Mouse (Mus musculus) cerebellum, adult 2 months (tissue): ENCODE measurements at regions not wholly inside any gene's neighbourhood (a gene's known extent, or its start where the extent isn't known, plus 50 kb on each side); places are given as distances from the start of the nearest gene placed in this dataset.

Experiments
- DNase-seq, 2 experiments: peaks; one replicate each; pipeline ENCODE4 v3.0.0; 2021
- H3K27ac ChIP-seq: fragments of 200-500 bp; 2 replicates; pipeline ENCODE4 v1.5.1; 2012; ENCODE audit warnings: low read length, control low read depth, inconsistent platforms; ENCODE audit not compliant: insufficient read depth
- H3K27me3 ChIP-seq: fragments of 200-500 bp; 2 replicates; pipeline ENCODE4 v1.6.1; 2012; ENCODE audit warnings: inconsistent platforms, mild to moderate bottlenecking, low read length, moderate library complexity; ENCODE audit not compliant: control insufficient read depth, insufficient read depth
- H3K4me1 ChIP-seq: fragments of 200-500 bp; 2 replicates; pipeline ENCODE4 v1.6.1; 2011; ENCODE audit warnings: low read length; ENCODE audit not compliant: control insufficient read depth, insufficient read depth
- H3K4me3 ChIP-seq: fragments of 200-500 bp; replicated peaks from 2 replicates; pipeline ENCODE3; 2011; ENCODE audit warnings: mild to moderate bottlenecking, low read depth, low read length, control low read depth; ENCODE audit not compliant: insufficient read depth
- CTCF ChIP-seq: fragments of 200-500 bp; IDR thresholded peaks from 2 replicates; pipeline ENCODE4 v1.5.1; 2011; ENCODE audit warnings: low read depth, mild to moderate bottlenecking, control low read depth, low read length, moderate library complexity, borderline replicate concordance; ENCODE audit not compliant: insufficient read depth
- POLR2A ChIP-seq: fragments of 200-500 bp; IDR thresholded peaks from 2 replicates; pipeline ENCODE4 v1.6.1; 2011; ENCODE audit warnings: low read length, control low read depth, borderline replicate concordance; ENCODE audit not compliant: insufficient read depth
- WGBS: fragments of 180-500 bp; shearing (Covaris S2); methylation state at CpG from one replicate; pipeline ENCODE4 v1.1.7; 2018; 5-methylcytosine and 5-hydroxymethylcytosine counted together

DNA sequence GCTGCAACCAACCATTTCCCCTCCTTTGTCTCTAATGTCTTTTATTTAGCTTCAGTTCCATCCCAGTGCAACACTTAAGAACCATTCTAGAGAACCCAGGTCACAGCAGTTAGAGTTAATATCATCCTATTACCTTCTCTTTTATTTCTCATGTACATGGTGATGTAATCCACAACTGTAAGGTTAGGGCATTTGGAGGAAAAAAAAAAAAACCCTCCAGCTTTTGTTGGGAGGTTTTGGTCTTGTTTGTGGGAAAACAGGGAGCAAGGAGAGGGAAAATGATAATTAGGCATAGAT, 425.5 kb upstream of the Gm5150 start:
- DNase-seq: no peak
- H3K27me3 ChIP-seq: no peaks in the 10 kb centered on the region
- H3K4me1 ChIP-seq: no peaks in the 10 kb centered on the region
- H3K4me3 ChIP-seq: no peak overlapping the region
- no peak overlapping the region for H3K27ac ChIP-seq
- TF ChIP-seq CTCF: no peak
- TF ChIP-seq POLR2A: no peak

- Histone ChIP-seq H3K27me3 (no peaks in the 10 kb centered on the region), H3K4me3 (no peak overlapping the region), H3K4me1 (no peaks in the 10 kb centered on the region), H3K27ac (no peak overlapping the region)
- 35% methylated on average over 3 of the region's 3 CpGs for WGBS
- no peak for DNase-seq
- TF ChIP-seq POLR2A: no peak
- TF ChIP-seq CTCF: no peak
These were observed 425.0 kb upstream of the Gm5150 start for GRCm38 (mm10) chr3:16431082-16431818.
